Mouse (Mus musculus) kidney, postnatal 0 days (tissue): ENCODE data around the gene 2410137M14Rik. TPM values are rescaled to one million over a fixed set of nuclear protein-coding genes. Genes with fewer than 3 reads are reported as not detected.

Source experiments
- ATAC-seq: fragments of 200-750 bp; cut with Nextera tagmentation; replicated peaks from 2 replicates; pipeline ENCODE4 v1.8.0; 2017; ENCODE audit warnings: low read depth, moderate number of reproducible peaks, moderate TSS enrichment, moderate library complexity; ENCODE audit not compliant: low FRiP score
- DNase-seq: peaks from one replicate; pipeline ENCODE4 v3.0.0-alpha.2; 2016; ENCODE audit warnings: low spot score
- H3K27ac ChIP-seq: fragments of 300-500 bp; sonication (generic); 2 replicates; pipeline ENCODE4 v1.5.1; 2014; ENCODE audit warnings: mild to moderate bottlenecking
- H3K27me3 ChIP-seq: fragments of 300-500 bp; sonication (generic); 2 replicates; pipeline ENCODE4 v1.6.1; 2014; ENCODE audit warnings: low read length, mixed read lengths; ENCODE audit not compliant: insufficient read depth
- H3K36me3 ChIP-seq: fragments of 300-500 bp; sonication (generic); 2 replicates; pipeline ENCODE4 v1.6.1; 2014; ENCODE audit warnings: low read length, mixed read lengths; ENCODE audit not compliant: insufficient read depth
- H3K4me1 ChIP-seq: fragments of 300-500 bp; sonication (generic); replicated peaks from 2 replicates; pipeline ENCODE4 v1.6.1; 2014; ENCODE audit warnings: antibody characterized with exemption, low read length, mixed read lengths; ENCODE audit not compliant: insufficient read depth
- H3K4me2 ChIP-seq: fragments of 300-500 bp; sonication (generic); 2 replicates; pipeline ENCODE4 v1.6.1; 2014; ENCODE audit warnings: mild to moderate bottlenecking, low read length, moderate library complexity, mixed read lengths
- H3K4me3 ChIP-seq: fragments of 300-500 bp; sonication (generic); replicated peaks from 2 replicates; pipeline ENCODE4 v1.5.1; 2014; ENCODE audit warnings: low read depth, low read length
- H3K9ac ChIP-seq: fragments of 300-500 bp; sonication (generic); 2 replicates; pipeline ENCODE4 v1.6.1; 2014; ENCODE audit warnings: low read depth, low read length
- H3K9me3 ChIP-seq: fragments of 300-500 bp; sonication (generic); replicated peaks from 2 replicates; pipeline ENCODE4 v1.6.1; 2016; ENCODE audit warnings: low read length, inconsistent platforms, mixed read lengths
- CTCF ChIP-seq: IDR thresholded peaks from 2 replicates; pipeline ENCODE4 v1.5.1; 2016; ENCODE audit warnings: antibody characterized with exemption, low read depth, mild to moderate bottlenecking, moderate library complexity
- whole genome bisulfite sequencing: fragments of 180-500 bp; shearing (Covaris S2); extraction: QIAGEN DNeasy Blood & Tissue Kit; methylation state at CpG from one replicate; pipeline ENCODE4 v1.1.7; 2014; 5-methylcytosine and 5-hydroxymethylcytosine counted together
- polyA plus RNA-seq: library from polyadenylated mRNA; unstranded; fragments of >200 nt; fragmentation: Nextera tagmentation; extraction: Ambion mirVana; gene quantifications from 2 replicates; pipeline ENCODE4 v1.2.1, GENCODE M21; 2015

2410137M14Rik gene
- polyA plus RNA-seq, 1 experiment from 2014 or later = not detected

GRCm38 (mm10) chr17:36989437-36989836 is 8.4 kb upstream of the 2410137M14Rik start, which contains the start of gene H2-M5:
H2-M5 (minus strand) TSS chr17:36989537.
- 24% methylated on average over 5 of the region's 5 CpGs for WGBS
- Histone ChIP-seq H3K27ac (no peak within 1 kb of the TSS), H3K27me3 (peaks cover 10% of the 10 kb centered on the region; the same call in 1 of the 2 replicates), H3K9me3 (no peaks in the 10 kb centered on the region), H3K4me1 (no peaks in the 10 kb centered on the region), H3K4me3 (0 out of 2 replicates have a peak within 1 kb of the TSS, but pooled peaks have one; percentile 13), H3K4me2 (peak within 1 kb of the TSS; percentile 35), H3K9ac (no peak within 1 kb of the TSS), H3K36me3 (no peaks in the 10 kb centered on the region)
- ATAC-seq (no peak), DNase-seq (no peak)
- TF ChIP-seq CTCF = no peak

- no peak for ATAC-seq
- no peak for TF ChIP-seq CTCF
- H3K36me3 ChIP-seq = no peaks in the 10 kb centered on the region
- H3K4me1 ChIP-seq = no peaks in the 10 kb centered on the region
- H3K4me2 ChIP-seq = peak overlapping the region; percentile 35
- H3K4me3 ChIP-seq = 0 out of 2 replicates have a peak overlapping the region, but pooled peaks have one; percentile 13
- peaks cover 10% of the 10 kb centered on the region; the same call in 1 of the 2 replicates for H3K27me3 ChIP-seq
- H3K9ac ChIP-seq = no peak overlapping the region
- no peak overlapping the region for H3K27ac ChIP-seq
- WGBS = 10% methylated on average over 24 of the region's 24 CpGs
- H3K9me3 ChIP-seq = no peaks in the 10 kb centered on the region
- no peak for DNase-seq
Observed at GRCm38 (mm10) chr17:36988475-36988874, 7.4 kb upstream of the 2410137M14Rik start.

- no peak for DNase-seq
- no peak for ATAC-seq
Observed at GRCm38 (mm10) chr17:36982253-36983155, 1.5 kb upstream of the 2410137M14Rik start.

GRCm38 (mm10) chr17:36981845-36982244 is 808 bp upstream of the 2410137M14Rik start:
- DNase-seq (no peak), ATAC-seq (no peak)
- Histone ChIP-seq H3K9me3 (no peaks in the 10 kb centered on the region), H3K27me3 (no peaks in the 10 kb centered on the region), H3K27ac (no peak overlapping the region), H3K9ac (no peak overlapping the region), H3K4me1 (no peaks in the 10 kb centered on the region), H3K36me3 (no peaks in the 10 kb centered on the region), H3K4me2 (peak overlapping the region; percentile 44), H3K4me3 (no peak overlapping the region)
- 4% methylated on average over 4 of the region's 4 CpGs for WGBS
- TF ChIP-seq CTCF = no peak

More at GRCm38 (mm10) chr17:36982253-36983155, 1.5 kb upstream of the 2410137M14Rik start:
- H3K4me2 ChIP-seq = no peak overlapping the region
- H3K4me1 ChIP-seq = no peaks in the 10 kb centered on the region
- no peak overlapping the region for H3K9ac ChIP-seq
- no peak overlapping the region for H3K4me3 ChIP-seq
- no peaks in the 10 kb centered on the region for H3K36me3 ChIP-seq
- TF ChIP-seq CTCF = no peak
- H3K27ac ChIP-seq = no peak overlapping the region
- H3K9me3 ChIP-seq = no peaks in the 10 kb centered on the region
- H3K27me3 ChIP-seq = no peaks in the 10 kb centered on the region
- WGBS = 36% methylated on average over 5 of the region's 5 CpGs

GRCm38 (mm10) chr17:36973271-36973787 is 7.7 kb downstream of the 2410137M14Rik start:
- no peaks in the 10 kb centered on the region for H3K9me3 ChIP-seq
- ATAC-seq (no peak), DNase-seq (no peak)
- no peaks in the 10 kb centered on the region for H3K36me3 ChIP-seq
- no peaks in the 10 kb centered on the region for H3K4me1 ChIP-seq
- no peaks in the 10 kb centered on the region for H3K27me3 ChIP-seq
- H3K4me3 ChIP-seq = no peak overlapping the region
- 56% methylated on average over 8 of the region's 8 CpGs for WGBS
- no peak overlapping the region for H3K27ac ChIP-seq
- H3K4me2 ChIP-seq = no peak overlapping the region
- H3K9ac ChIP-seq = no peak overlapping the region
- TF ChIP-seq CTCF = no peak

- Histone ChIP-seq H3K4me1 (no peaks in the 10 kb centered on the region), H3K9ac (no peak overlapping the region), H3K4me3 (no peak overlapping the region), H3K9me3 (no peaks in the 10 kb centered on the region), H3K36me3 (no peaks in the 10 kb centered on the region), H3K27me3 (no peaks in the 10 kb centered on the region), H3K4me2 (no peak overlapping the region), H3K27ac (no peak overlapping the region)
- TF ChIP-seq CTCF = no peak
- ATAC-seq (no peak), DNase-seq (no peak)
- WGBS = 87% methylated on average over 3 of the region's 3 CpGs
Observed at GRCm38 (mm10) chr17:36972791-36973190, 8.2 kb downstream of the 2410137M14Rik start.
